Mouse (Mus musculus): ENCODE data around the gene Krt80.

- TF ChIP-seq GATA1 (IDR thresholded peaks at IDR 0.05; ENCODE audit: borderline replicate concordance, low read length) (no peak), FLI1 (IDR thresholded peaks at IDR 0.05; ENCODE audit: low read length) (no peak)
Observed at GRCm38 (mm10) chr15:101321126-101321525, 48.8 kb downstream of the Krt80 start.

Data from megakaryocyte, embryonic 14.5 days (primary cell).